Mouse (Mus musculus): ENCODE measurements at regions not wholly inside any gene's neighbourhood (a gene's known extent, or its start where the extent isn't known, plus 50 kb on each side); places are given as distances from the start of the nearest gene placed in this dataset.

GRCm38 (mm10) chr2:50877716-50878115 lies 271.2 kb downstream of the Rnd3 start:
- TF ChIP-seq POLR2A (IDR thresholded peaks at IDR 0.05; ENCODE audit: insufficient read length, low read depth) = no peak
- TF ChIP-seq POLR2AphosphoS2 (IDR thresholded peaks at IDR 0.05; ENCODE audit: insufficient read length, low read depth) = no peak
- no peak for TF ChIP-seq USF1 (IDR thresholded peaks at IDR 0.05; ENCODE audit: low read depth)
- no peak for TF ChIP-seq E2F4 (IDR thresholded peaks at IDR 0.05; ENCODE audit: insufficient read depth)
- TF ChIP-seq TCF12 (IDR thresholded peaks at IDR 0.05; ENCODE audit: insufficient read depth, poor library complexity, severe bottlenecking) = peak; percentile 22
- no peak for TF ChIP-seq REST (IDR thresholded peaks at IDR 0.05; ENCODE audit: insufficient read depth, insufficient read length)
- TF ChIP-seq MAX (IDR thresholded peaks at IDR 0.05; ENCODE audit: low read depth) = peak; percentile 19

Data from myocyte (in vitro differentiated cells).